Comparison of ENCODE assay signal across 40 mouse cellular contexts in genomic region chr16:38398266-38398665, GRCm38 (mm10). TPM values are rescaled to one million over a fixed set of nuclear protein-coding genes. Genes with fewer than 3 reads are reported as not detected.
DNase-seq lines count a peak whose midpoint lies in the region; ATAC-seq and TF ChIP-seq lines count a peak whose summit lies in the region.
"Had no signal": no experiment of that assay in that cellular context is flagged by ENCODE, and none has a peak within 500 bp of the region (broad histone marks: within the 10 kb centered on the region; RNA-seq: fewer than 3 reads in every experiment).

No protein-coding gene starts in this region.

- no peak for ATAC-seq in heart, embryonic 11.5 days (replicated peaks; ENCODE audit: insufficient number of reproducible peaks, low FRiP score, low TSS enrichment)
- peak; percentile 44; the same call in 1 of the 2 replicates for ATAC-seq in kidney, embryonic 16.5 days (ENCODE audit: low FRiP score, low TSS enrichment)
- ATAC-seq in forebrain, postnatal 0 days, result no peak
- ATAC-seq: hindbrain, embryonic 16.5 days; midbrain, embryonic 16.5 days; Patski had no signal

- peak; percentile 87 for DNase-seq in heart, adult 11 months
- peak; percentile 46 for DNase-seq in kidney, adult 18-20 months
- peak; percentile 81 to 84 for DNase-seq in kidney, postnatal 36 days
- no peak for DNase-seq in urinary bladder, adult 18-20 months (ENCODE audit: low spot score in 2 of 2)
- DNase-seq in adrenal gland, postnatal 10 days, result no peak
- no peak for DNase-seq in forebrain, postnatal 0 days
- DNase-seq: adrenal gland, postnatal 14 days; cerebellum, adult 11 months; cerebellum, adult 9-11 months; gastrocnemius, postnatal 10 days; layer of hippocampus, adult 9-11 months; liver; lung, postnatal 36 days; right cerebral cortex, postnatal 25 days; thymus, postnatal 14 days had no signal

- WGBS in heart, embryonic 11.5 days (ENCODE audit: insufficient replicate concordance), result 87% methylated on average over 6 of the region's 6 CpGs
- 88% methylated on average over 6 of the region's 6 CpGs for WGBS in kidney, embryonic 16.5 days
- 90% methylated on average over 6 of the region's 6 CpGs for WGBS in forebrain, postnatal 0 days

- no peak overlapping the region for H3K27ac ChIP-seq in heart, embryonic 11.5 days (ENCODE audit: low read depth, low read length)
- no peak overlapping the region for H3K27ac ChIP-seq in kidney, embryonic 16.5 days (ENCODE audit: low read length)
- no peak overlapping the region for H3K27ac ChIP-seq in forebrain, postnatal 0 days (ENCODE audit: low read depth, low read length)
- H3K27ac ChIP-seq: embryonic facial prominence, embryonic 10.5 days; embryonic facial prominence, embryonic 15.5 days; forebrain, embryonic 12.5 days; heart, embryonic 15.5 days; liver, embryonic 15.5 days; lung, embryonic 15.5 days had no signal

- TF ChIP-seq CTCF in forebrain, postnatal 0 days (IDR thresholded peaks at IDR 0.05; ENCODE audit: low read depth), result no peak

- no peak overlapping the region for H3K9ac ChIP-seq in heart, embryonic 11.5 days (ENCODE audit: low read depth, low read length)
- H3K9ac ChIP-seq in kidney, embryonic 16.5 days (replicated peaks; ENCODE audit: low read length), result no peak overlapping the region
- H3K9ac ChIP-seq in forebrain, postnatal 0 days, result no peak overlapping the region
- H3K9ac ChIP-seq: embryonic facial prominence, embryonic 15.5 days; forebrain, embryonic 12.5 days; heart, embryonic 15.5 days; liver, embryonic 15.5 days; lung, embryonic 15.5 days had no signal

- H3K27me3 ChIP-seq in heart, embryonic 11.5 days (ENCODE audit: control insufficient read depth, insufficient read depth, low read length), result no peaks in the 10 kb centered on the region
- H3K27me3 ChIP-seq in kidney, embryonic 16.5 days (ENCODE audit: insufficient read depth, low read length), result no peaks in the 10 kb centered on the region
- H3K27me3 ChIP-seq in forebrain, postnatal 0 days (ENCODE audit: insufficient read depth, low read length), result no peaks in the 10 kb centered on the region
- H3K27me3 ChIP-seq: embryonic facial prominence, embryonic 15.5 days; forebrain, embryonic 12.5 days; heart, embryonic 15.5 days; liver, embryonic 15.5 days; lung, embryonic 15.5 days; Patski had no signal

- no peaks in the 10 kb centered on the region for H3K36me3 ChIP-seq in heart, embryonic 11.5 days (ENCODE audit: control insufficient read depth, insufficient read depth, low read length)
- H3K36me3 ChIP-seq in kidney, embryonic 16.5 days (ENCODE audit: insufficient read depth, low read length), result no peaks in the 10 kb centered on the region
- no peaks in the 10 kb centered on the region for H3K36me3 ChIP-seq in forebrain, postnatal 0 days (ENCODE audit: insufficient read depth)
- H3K36me3 ChIP-seq: embryonic facial prominence, embryonic 10.5 days; embryonic facial prominence, embryonic 15.5 days; forebrain, embryonic 12.5 days; G1E; heart, embryonic 15.5 days; liver, embryonic 15.5 days; lung, embryonic 15.5 days had no signal

- peaks cover 14% of the 10 kb centered on the region for H3K4me1 ChIP-seq in heart, embryonic 11.5 days (ENCODE audit: control insufficient read depth, insufficient read depth, low read length)
- H3K4me1 ChIP-seq in kidney, embryonic 16.5 days (ENCODE audit: insufficient read depth, low read length), result peaks cover 23% of the 10 kb centered on the region
- peaks cover 11% of the 10 kb centered on the region for H3K4me1 ChIP-seq in forebrain, postnatal 0 days (ENCODE audit: insufficient read depth)

- H3K4me2 ChIP-seq in heart, embryonic 11.5 days, result no peak overlapping the region
- H3K4me2 ChIP-seq in kidney, embryonic 16.5 days (replicated peaks; ENCODE audit: low read depth, low read length), result no peak overlapping the region
- H3K4me2 ChIP-seq in forebrain, postnatal 0 days (ENCODE audit: low read depth), result no peak overlapping the region
- H3K4me2 ChIP-seq: embryonic facial prominence, embryonic 15.5 days; forebrain, embryonic 12.5 days; heart, embryonic 15.5 days; liver, embryonic 15.5 days; lung, embryonic 15.5 days; midbrain, embryonic 11.5 days had no signal

- H3K4me3 ChIP-seq in heart, embryonic 11.5 days (ENCODE audit: low read depth, low read length), result no peak overlapping the region
- no peak overlapping the region for H3K4me3 ChIP-seq in kidney, embryonic 16.5 days (ENCODE audit: low read length)
- no peak overlapping the region for H3K4me3 ChIP-seq in forebrain, postnatal 0 days (ENCODE audit: low read depth, low read length)
- H3K4me3 ChIP-seq: embryonic facial prominence, embryonic 10.5 days; embryonic facial prominence, embryonic 15.5 days; forebrain, embryonic 12.5 days; heart, embryonic 15.5 days; liver, embryonic 15.5 days; lung, embryonic 15.5 days had no signal

- no peaks in the 10 kb centered on the region for H3K9me3 ChIP-seq in heart, embryonic 11.5 days (replicated peaks; ENCODE audit: control insufficient read depth, low read length)
- 0 out of 2 replicates have a peak, but pooled peaks cover 3% of the 10 kb centered on the region for H3K9me3 ChIP-seq in kidney, embryonic 16.5 days (ENCODE audit: low read length)
- no peaks in the 10 kb centered on the region for H3K9me3 ChIP-seq in forebrain, postnatal 0 days (ENCODE audit: low read length)
- H3K9me3 ChIP-seq: embryonic facial prominence, embryonic 10.5 days; embryonic facial prominence, embryonic 15.5 days; forebrain, embryonic 12.5 days; G1E; heart, embryonic 15.5 days; liver, embryonic 15.5 days; lung, embryonic 15.5 days had no signal

RNA-seq across cellular contexts. Expression of gene Pla1a, which starts 34.7 kb away (rescaled TPM):
- polyA plus RNA-seq in heart, embryonic 11.5 days (2014; fragmentation: Nextera tagmentation; extraction: Ambion mirVana), result 0.25 and 0.43 TPM in 2 replicates
- 9.4 and 10.0 TPM in 2 replicates for polyA plus RNA-seq in kidney, embryonic 16.5 days (2015; fragmentation: Nextera tagmentation; extraction: Ambion mirVana)
- 10 to 100 TPM; 19.9 to 29.6 TPM for total RNA-seq in adrenal gland, postnatal 10 days (2021)
- total RNA-seq in forebrain, postnatal 0 days (2014; rRNA removed), result 1.2 and 2.5 TPM in 2 replicates
- 0.74 and 1.0 TPM in 2 replicates for polyA plus RNA-seq in forebrain, postnatal 0 days (2015; fragmentation: Nextera tagmentation; extraction: Ambion mirVana)
- total RNA-seq: common myeloid progenitor, adult 5-6 weeks had no signal
- polyA plus RNA-seq: embryonic facial prominence, embryonic 10.5 days; G1E had no signal

RNA-seq across cellular contexts. Expression of gene Popdc2, which starts 36.3 kb away (rescaled TPM):
- polyA plus RNA-seq in heart, embryonic 11.5 days (2014; fragmentation: Nextera tagmentation; extraction: Ambion mirVana), result 292 and 312 TPM in 2 replicates
- polyA plus RNA-seq in kidney, embryonic 16.5 days (2015; fragmentation: Nextera tagmentation; extraction: Ambion mirVana), result 0.54 and 6.7 TPM in 2 replicates
- total RNA-seq in adrenal gland, postnatal 10 days (2021), result 1 to 10 TPM; 4.6 to 8.5 TPM
- total RNA-seq in forebrain, postnatal 0 days (2014; rRNA removed), result 0.14 and 0.38 TPM in 2 replicates
- 0.39 TPM in 2 replicates for polyA plus RNA-seq in forebrain, postnatal 0 days (2015; fragmentation: Nextera tagmentation; extraction: Ambion mirVana)

RNA-seq across cellular contexts. Expression of gene Gm21987, which starts 51.4 kb away (rescaled TPM):
- polyA plus RNA-seq in heart, embryonic 11.5 days (2014; fragmentation: Nextera tagmentation; extraction: Ambion mirVana), result 2.4 and 3.4 TPM in 2 replicates
- not detected in 2 replicates for polyA plus RNA-seq in kidney, embryonic 16.5 days (2015; fragmentation: Nextera tagmentation; extraction: Ambion mirVana)
- not detected for total RNA-seq in adrenal gland, postnatal 10 days (2021)
- total RNA-seq in forebrain, postnatal 0 days (2014; rRNA removed), result not detected in 2 replicates
- not detected in 2 replicates for polyA plus RNA-seq in forebrain, postnatal 0 days (2015; fragmentation: Nextera tagmentation; extraction: Ambion mirVana)
- total RNA-seq: adrenal gland, postnatal 14 days; common myeloid progenitor, adult 5-6 weeks; gastrocnemius, postnatal 10 days; heart, postnatal 25 days; left cerebral cortex, adult 18-20 months; left cerebral cortex, postnatal 14 days; megakaryocyte, adult 5-6 weeks; neutrophil, adult 5-6 weeks had no signal
- polyA plus RNA-seq: C2C12; embryonic facial prominence, embryonic 10.5 days; embryonic facial prominence, embryonic 15.5 days; forebrain, embryonic 12.5 days; gonadal fat pad, adult 2 months; hindbrain, embryonic 11.5 days; hindbrain, embryonic 16.5 days; large intestine, adult 2 months; limb, embryonic 11.5 days; liver, embryonic 15.5 days; lung, embryonic 15.5 days; midbrain, embryonic 11.5 days; midbrain, embryonic 16.5 days; neural tube, embryonic 11.5 days; Patski had no signal

RNA-seq across cellular contexts. Expression of gene Cox17, which starts 51.5 kb away (rescaled TPM):
- polyA plus RNA-seq in heart, embryonic 11.5 days (2014; fragmentation: Nextera tagmentation; extraction: Ambion mirVana), result 289 and 314 TPM in 2 replicates
- polyA plus RNA-seq in kidney, embryonic 16.5 days (2015; fragmentation: Nextera tagmentation; extraction: Ambion mirVana), result 147 and 149 TPM in 2 replicates
- 100 to 1,000 TPM; 385 to 411 TPM for total RNA-seq in adrenal gland, postnatal 10 days (2021)
- 12.9 and 51.7 TPM in 2 replicates for total RNA-seq in forebrain, postnatal 0 days (2014; rRNA removed)
- 80.3 and 102 TPM in 2 replicates for polyA plus RNA-seq in forebrain, postnatal 0 days (2015; fragmentation: Nextera tagmentation; extraction: Ambion mirVana)

RNA-seq across cellular contexts. Expression of gene Adprh, which starts 54.2 kb away (rescaled TPM):
- polyA plus RNA-seq in heart, embryonic 11.5 days (2014; fragmentation: Nextera tagmentation; extraction: Ambion mirVana), result 99.7 and 101 TPM in 2 replicates
- 94.3 and 102 TPM in 2 replicates for polyA plus RNA-seq in kidney, embryonic 16.5 days (2015; fragmentation: Nextera tagmentation; extraction: Ambion mirVana)
- total RNA-seq in adrenal gland, postnatal 10 days (2021), result 10 to 100 TPM; 37.0 to 40.0 TPM
- 40.8 and 42.9 TPM in 2 replicates for total RNA-seq in forebrain, postnatal 0 days (2014; rRNA removed)
- 130 and 134 TPM in 2 replicates for polyA plus RNA-seq in forebrain, postnatal 0 days (2015; fragmentation: Nextera tagmentation; extraction: Ambion mirVana)

Comparison
In these comparisons a context has a peak if more than half of its experiments do, and no peak if none do; other contexts are left out.
1. DNase-seq: peak in heart, adult 11 months (single experiment), kidney, adult 18-20 months (single experiment) and kidney, postnatal 36 days (2 of 2); none in urinary bladder, adult 18-20 months (0 of 2), adrenal gland, postnatal 10 days (single experiment) and forebrain, postnatal 0 days (single experiment).
2. RNA of gene Popdc2, which starts 36.3 kb away (polyA plus RNA-seq): 292 to 312 TPM in heart, embryonic 11.5 days; 0.54 to 6.7 TPM in kidney, embryonic 16.5 days and 0.39 TPM in forebrain, postnatal 0 days; every median in the first group is over 10 times any median in the second.